Mouse (Mus musculus): Measurements from ENCODE around the gene Sypl2. TPM values are rescaled to one million over a fixed set of nuclear protein-coding genes. Genes with fewer than 3 reads are reported as not detected.

Gene Sypl2
- polyA plus RNA-seq, 1 experiment from 2014 or later: 0.35 TPM

DNA sequence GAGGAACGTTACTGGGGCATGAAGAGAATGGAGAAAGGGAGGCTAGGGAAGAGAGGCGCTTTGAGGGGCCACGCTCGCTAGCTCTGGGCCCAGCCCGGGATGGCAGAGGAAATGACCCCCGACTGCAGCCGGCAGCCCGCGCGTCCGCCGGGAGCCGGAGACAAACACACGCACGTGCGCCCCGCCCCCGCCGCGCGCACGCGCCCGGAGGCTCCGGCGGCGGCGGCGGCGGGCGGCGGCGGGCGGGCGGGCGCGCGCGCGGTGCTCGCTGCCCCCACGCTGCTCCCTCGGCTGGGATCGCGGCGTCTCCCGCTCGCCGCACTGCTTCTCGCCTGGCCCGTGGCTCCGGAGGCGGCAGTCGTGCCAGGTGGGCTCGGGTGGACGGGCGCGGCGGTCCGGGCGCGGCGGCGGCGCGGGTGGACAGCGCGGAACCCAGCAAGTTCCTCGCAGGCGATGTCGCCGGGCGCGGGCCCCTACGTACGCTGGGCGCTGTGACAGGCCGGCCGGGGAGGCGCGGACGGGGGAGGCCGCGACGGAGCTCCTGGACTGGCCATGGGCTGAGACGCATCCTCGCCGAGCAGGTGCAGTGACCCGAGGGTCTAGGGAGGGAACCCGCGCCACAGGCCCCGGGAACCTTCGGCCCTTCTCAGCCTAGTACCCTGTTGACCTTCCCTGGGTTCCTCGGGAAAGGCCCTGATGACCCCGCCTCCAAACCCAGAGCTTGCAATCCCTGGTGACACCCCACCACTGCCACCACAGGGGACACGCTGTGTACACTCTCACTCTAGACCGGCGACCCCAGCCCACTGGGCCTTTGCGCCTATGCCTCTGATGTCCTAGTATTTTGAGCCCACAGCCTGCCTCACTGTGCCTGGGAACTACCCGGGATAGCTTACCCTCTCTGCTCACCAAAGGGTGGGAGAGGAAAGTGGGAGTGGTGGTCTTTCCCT, 40.1 kb downstream of the Sypl2 start, which contains the start of gene Amigo1:
TSS of gene Amigo1 (plus strand) at position 238 of the 950 bp plus-strand sequence.
- peaks cover 7% of the 10 kb centered on the region; the same call in 1 of the 2 replicates for H3K36me3 ChIP-seq (ENCODE audit: control insufficient read depth, insufficient read depth, low read length)
- peak within 1 kb of the TSS; percentile 73 for H3K27ac ChIP-seq (ENCODE audit: low read depth, low read length)
- no peaks in the 10 kb centered on the region for H3K27me3 ChIP-seq (replicated peaks; ENCODE audit: control insufficient read depth, insufficient read depth, low read length)
- WGBS: 2% methylated on average over 41 of the region's 100 CpGs
- H3K4me1 ChIP-seq (ENCODE audit: control insufficient read depth, insufficient read depth, low read depth, low read length): peaks cover 19% of the 10 kb centered on the region
- peak within 1 kb of the TSS; percentile 82 for H3K4me3 ChIP-seq (ENCODE audit: low read length)
- peak; percentile 82 for ATAC-seq
- H3K9me3 ChIP-seq (ENCODE audit: control insufficient read depth, low read length): no peaks in the 10 kb centered on the region
- peak within 1 kb of the TSS; percentile 82 for H3K4me2 ChIP-seq (ENCODE audit: low read length)
- peak within 1 kb of the TSS; percentile 91 for H3K9ac ChIP-seq (ENCODE audit: low read depth, low read length)

DNA sequence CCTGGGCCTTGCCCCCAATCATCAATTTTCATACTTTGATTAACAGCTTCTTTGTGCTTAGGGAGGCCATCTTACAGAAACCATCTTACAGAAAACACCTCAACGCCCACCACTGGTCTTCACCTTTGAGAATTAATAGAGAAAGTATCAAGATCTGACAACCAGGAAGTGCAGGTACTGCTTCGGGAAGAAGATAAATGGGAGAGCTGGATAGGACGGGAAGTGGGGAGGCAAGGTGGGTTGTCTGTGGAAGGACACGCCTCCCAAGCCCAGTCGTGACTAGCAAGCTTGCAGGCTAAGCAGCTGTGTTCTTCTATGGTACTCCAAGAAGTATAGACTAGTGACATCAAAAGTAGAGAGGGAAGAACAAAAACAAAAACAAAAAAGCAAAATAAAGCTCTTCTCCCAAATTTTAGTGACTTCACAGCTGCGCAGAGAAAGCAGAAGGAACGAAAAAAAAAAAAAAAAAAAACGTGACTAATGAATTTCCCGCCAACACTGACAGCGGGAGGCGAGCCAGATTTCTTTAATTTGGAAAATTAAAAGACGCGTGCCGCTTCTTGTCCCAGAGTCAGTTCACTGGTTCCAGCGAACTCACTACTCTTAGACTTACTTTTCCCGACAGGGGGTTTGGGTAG, 40.9 kb downstream of the Sypl2 start:
- Histone ChIP-seq H3K36me3 (ENCODE audit: control insufficient read depth, insufficient read depth, low read length) (peaks cover 3% of the 10 kb centered on the region; the same call in 1 of the 2 replicates), H3K27ac (ENCODE audit: low read depth, low read length) (peak overlapping the region; percentile 73; the same call in 1 of the 2 replicates)

DNA sequence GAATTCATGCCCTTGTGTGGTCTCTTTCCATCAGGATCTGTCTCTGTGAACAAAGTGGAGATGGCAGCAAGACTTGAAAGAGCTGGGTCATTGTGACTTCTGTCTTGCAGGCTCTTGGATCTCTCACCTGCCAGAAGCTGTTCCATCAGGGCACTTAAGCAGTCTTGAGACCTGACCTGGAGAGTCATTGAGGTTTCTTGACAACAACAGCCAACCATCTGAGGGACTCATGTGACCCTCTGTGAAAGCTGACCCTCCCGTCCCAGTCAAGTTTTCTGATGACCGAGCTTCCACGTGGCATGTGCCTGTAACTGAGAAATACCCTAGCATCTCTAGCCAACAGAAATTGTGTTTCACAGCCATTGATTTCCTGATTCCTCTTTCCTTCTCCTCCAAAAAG, 41.7 kb downstream of the Sypl2 start:
- 80% methylated on average over 3 of the region's 3 CpGs for WGBS
- H3K9ac ChIP-seq (ENCODE audit: low read depth, low read length): no peak overlapping the region

More for the DNA sequence above, 40.9 kb downstream of the Sypl2 start:
- Histone ChIP-seq H3K4me3 (ENCODE audit: low read length) (peak overlapping the region; percentile 82), H3K4me1 (ENCODE audit: control insufficient read depth, insufficient read depth, low read depth, low read length) (peaks cover 19% of the 10 kb centered on the region), H3K27me3 (replicated peaks; ENCODE audit: control insufficient read depth, insufficient read depth, low read length) (no peaks in the 10 kb centered on the region), H3K9ac (ENCODE audit: low read depth, low read length) (peak overlapping the region; percentile 91), H3K4me2 (ENCODE audit: low read length) (peak overlapping the region; percentile 82), H3K9me3 (ENCODE audit: control insufficient read depth, low read length) (no peaks in the 10 kb centered on the region)
- no peak for ATAC-seq
- 2% methylated on average over 16 of the region's 16 CpGs for WGBS

DNA sequence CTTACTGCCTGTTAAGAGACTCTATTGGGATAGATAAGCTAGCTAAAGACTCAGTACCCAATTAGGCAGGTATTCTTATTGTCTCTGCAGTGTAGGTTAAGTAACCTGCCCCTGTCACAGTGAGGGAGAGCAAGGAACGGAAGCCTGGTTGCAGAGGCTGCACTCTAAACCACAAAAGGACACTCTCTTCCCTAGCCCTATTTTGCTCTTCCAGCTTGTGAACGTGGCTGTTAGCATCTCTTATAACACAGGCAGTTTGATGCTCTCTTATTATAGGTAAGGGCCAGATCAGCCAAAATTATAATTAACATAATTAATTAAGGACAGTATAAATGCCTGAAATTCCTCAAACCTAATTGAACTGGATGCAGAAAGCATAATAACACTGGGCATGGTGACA, 45.9 kb downstream of the Sypl2 start:
- Histone ChIP-seq H3K36me3 (ENCODE audit: control insufficient read depth, insufficient read depth, low read length) (no peaks in the 10 kb centered on the region), H3K27me3 (replicated peaks; ENCODE audit: control insufficient read depth, insufficient read depth, low read length) (no peaks in the 10 kb centered on the region), H3K4me1 (ENCODE audit: control insufficient read depth, insufficient read depth, low read depth, low read length) (no peaks in the 10 kb centered on the region; the same call in 1 of the 2 replicates), H3K27ac (ENCODE audit: low read depth, low read length) (no peak overlapping the region), H3K9ac (ENCODE audit: low read depth, low read length) (no peak overlapping the region), H3K4me2 (ENCODE audit: low read length) (no peak overlapping the region), H3K9me3 (ENCODE audit: control insufficient read depth, low read length) (no peaks in the 10 kb centered on the region), H3K4me3 (ENCODE audit: low read length) (no peak overlapping the region)
- 46% methylated on average over 2 of the region's 2 CpGs for WGBS
- no peak for ATAC-seq

More for the DNA sequence above, 41.7 kb downstream of the Sypl2 start:
- no peak for ATAC-seq
- no peaks in the 10 kb centered on the region for H3K9me3 ChIP-seq (ENCODE audit: control insufficient read depth, low read length)
- no peak overlapping the region for H3K4me3 ChIP-seq (ENCODE audit: low read length)
- no peaks in the 10 kb centered on the region for H3K27me3 ChIP-seq (replicated peaks; ENCODE audit: control insufficient read depth, insufficient read depth, low read length)
- peaks cover 3% of the 10 kb centered on the region; the same call in 1 of the 2 replicates for H3K36me3 ChIP-seq (ENCODE audit: control insufficient read depth, insufficient read depth, low read length)
- peaks cover 19% of the 10 kb centered on the region for H3K4me1 ChIP-seq (ENCODE audit: control insufficient read depth, insufficient read depth, low read depth, low read length)
- no peak overlapping the region for H3K27ac ChIP-seq (ENCODE audit: low read depth, low read length)
- H3K4me2 ChIP-seq (ENCODE audit: low read length): no peak overlapping the region

DNA sequence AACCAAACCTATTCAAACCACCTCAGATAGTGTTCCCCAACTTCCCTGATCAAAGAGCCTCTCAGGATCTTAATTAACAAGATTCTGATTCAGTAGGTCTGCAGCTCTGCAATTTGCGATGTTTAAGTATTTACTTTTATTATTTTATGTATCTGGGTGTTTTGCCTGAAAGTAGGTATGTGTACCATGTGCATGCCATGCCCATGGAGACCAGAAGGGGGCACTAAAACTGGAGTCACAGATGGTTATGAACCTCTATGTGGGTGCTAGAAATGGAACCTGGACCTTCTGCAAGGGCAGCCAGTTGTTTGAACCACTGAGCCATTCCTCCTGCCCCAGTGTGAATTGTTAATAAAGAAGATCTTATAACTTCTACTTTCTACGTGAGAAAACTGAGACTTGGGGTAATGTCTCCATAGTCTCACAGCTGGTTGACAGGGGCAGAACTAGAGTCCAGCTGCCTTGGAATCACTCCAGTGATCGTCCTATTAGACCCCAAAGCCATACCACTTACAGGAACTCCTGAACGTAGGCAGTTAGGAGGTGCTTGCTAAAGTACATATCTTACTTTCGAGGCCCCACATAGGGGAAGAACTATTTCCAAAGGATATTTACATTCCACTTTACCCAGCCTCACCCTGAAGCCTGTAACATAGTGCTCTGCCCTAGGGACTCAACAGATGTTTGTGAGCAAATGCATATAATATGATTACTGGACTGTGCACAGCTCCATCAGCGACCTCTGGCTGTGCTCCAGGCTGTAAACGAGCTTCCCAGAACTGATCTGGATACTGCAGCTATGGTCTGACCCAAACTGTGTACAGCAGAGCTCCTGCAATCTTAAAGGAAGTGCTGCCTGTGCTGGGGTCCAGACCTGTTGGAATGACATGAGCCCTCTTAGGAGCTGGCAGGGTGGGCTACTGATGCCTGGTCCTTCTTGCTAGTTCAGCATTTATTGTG, 47.4 kb downstream of the Sypl2 start:
- Histone ChIP-seq H3K36me3 (ENCODE audit: control insufficient read depth, insufficient read depth, low read length) (no peaks in the 10 kb centered on the region), H3K4me2 (ENCODE audit: low read length) (no peak overlapping the region), H3K9ac (ENCODE audit: low read depth, low read length) (no peak overlapping the region), H3K27me3 (replicated peaks; ENCODE audit: control insufficient read depth, insufficient read depth, low read length) (no peaks in the 10 kb centered on the region), H3K4me3 (ENCODE audit: low read length) (no peak overlapping the region), H3K9me3 (ENCODE audit: control insufficient read depth, low read length) (no peaks in the 10 kb centered on the region), H3K27ac (ENCODE audit: low read depth, low read length) (no peak overlapping the region), H3K4me1 (ENCODE audit: control insufficient read depth, insufficient read depth, low read depth, low read length) (peaks cover 10% of the 10 kb centered on the region)
- no peak for ATAC-seq
- whole genome bisulfite sequencing: 76% methylated on average over 7 of the region's 7 CpGs

DNA sequence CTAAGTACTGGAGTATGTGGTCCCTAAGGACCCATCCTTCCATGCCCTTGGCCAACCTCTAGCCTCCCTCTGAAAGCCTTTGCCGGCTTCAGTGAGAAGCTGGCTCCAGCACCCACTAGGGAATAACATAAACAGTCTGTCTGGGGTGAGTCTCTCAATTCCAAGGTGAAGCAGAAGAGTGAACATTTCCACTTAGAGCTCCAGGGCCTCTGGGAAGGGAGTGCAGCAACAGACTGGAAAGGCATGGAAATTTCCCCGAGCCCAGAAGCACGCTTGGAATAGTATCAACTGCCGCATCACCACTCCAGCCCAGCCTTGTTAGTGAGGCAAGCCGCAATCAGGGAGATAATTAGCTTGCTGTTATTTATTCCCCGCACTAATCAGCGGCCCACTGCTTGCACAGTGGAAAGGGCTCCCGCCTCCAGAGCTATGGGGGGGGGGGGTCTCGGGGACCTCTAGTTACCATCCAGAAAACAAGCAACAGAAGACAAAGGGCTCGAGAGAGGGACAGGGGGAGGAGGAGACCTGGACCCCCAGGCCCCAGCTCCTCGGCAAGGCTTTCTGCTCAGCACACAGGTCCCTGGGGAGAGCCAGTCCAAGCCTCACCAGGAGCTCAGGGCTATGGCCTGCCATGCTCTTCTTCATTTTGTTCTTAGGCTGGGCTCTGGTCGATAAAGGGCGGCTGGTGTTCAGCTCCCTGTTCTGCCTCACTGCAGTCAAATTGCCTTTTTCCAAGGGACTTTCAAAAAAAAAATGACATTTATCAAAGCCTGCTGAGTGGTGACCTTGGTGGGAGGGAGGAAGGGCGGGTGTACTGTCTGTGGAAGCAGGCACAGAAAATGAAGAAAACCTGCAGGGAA, 51.5 kb downstream of the Sypl2 start:
- no peaks in the 10 kb centered on the region for H3K9me3 ChIP-seq (ENCODE audit: control insufficient read depth, low read length)
- peak; percentile 90 for ATAC-seq
- H3K4me2 ChIP-seq (ENCODE audit: low read length): peak overlapping the region; percentile 44
- no peaks in the 10 kb centered on the region for H3K36me3 ChIP-seq (ENCODE audit: control insufficient read depth, insufficient read depth, low read length)
- H3K4me3 ChIP-seq (ENCODE audit: low read length): peak overlapping the region; percentile 4; the same call in 1 of the 2 replicates
- H3K4me1 ChIP-seq (ENCODE audit: control insufficient read depth, insufficient read depth, low read depth, low read length): peaks cover 10% of the 10 kb centered on the region
- no peaks in the 10 kb centered on the region for H3K27me3 ChIP-seq (replicated peaks; ENCODE audit: control insufficient read depth, insufficient read depth, low read length)
- peak overlapping the region; percentile 78 for H3K27ac ChIP-seq (ENCODE audit: low read depth, low read length)
- H3K9ac ChIP-seq (ENCODE audit: low read depth, low read length): peak overlapping the region; percentile 45
- 16% methylated on average over 14 of the region's 14 CpGs for WGBS

DNA sequence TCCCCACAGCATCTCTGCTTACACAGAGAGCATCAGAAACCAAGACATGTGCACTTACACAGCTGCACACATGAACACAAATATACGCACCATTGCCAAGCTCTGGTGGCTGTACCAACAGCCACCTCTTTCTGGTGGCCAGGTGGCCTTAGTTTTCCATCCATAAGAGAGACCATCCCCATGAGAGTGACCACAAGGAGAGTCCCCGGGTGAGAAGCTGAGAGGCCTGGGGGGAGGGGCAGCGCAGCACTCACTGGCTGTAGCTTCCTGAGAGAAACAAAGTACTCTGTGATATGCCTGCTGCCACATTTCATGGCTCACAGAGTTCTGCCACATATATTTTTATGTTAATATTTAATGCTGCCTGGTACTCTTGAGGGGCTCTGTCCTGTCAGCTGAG, 57.2 kb downstream of the Sypl2 start:
- 49% methylated on average over 3 of the region's 3 CpGs for WGBS
- Histone ChIP-seq H3K27ac (ENCODE audit: low read depth, low read length) (no peak overlapping the region), H3K9ac (ENCODE audit: low read depth, low read length) (no peak overlapping the region), H3K4me3 (ENCODE audit: low read length) (no peak overlapping the region), H3K9me3 (ENCODE audit: control insufficient read depth, low read length) (no peaks in the 10 kb centered on the region), H3K27me3 (replicated peaks; ENCODE audit: control insufficient read depth, insufficient read depth, low read length) (no peaks in the 10 kb centered on the region), H3K36me3 (ENCODE audit: control insufficient read depth, insufficient read depth, low read length) (no peaks in the 10 kb centered on the region), H3K4me2 (ENCODE audit: low read length) (no peak overlapping the region), H3K4me1 (ENCODE audit: control insufficient read depth, insufficient read depth, low read depth, low read length) (peaks cover 27% of the 10 kb centered on the region)
- ATAC-seq: no peak

DNA sequence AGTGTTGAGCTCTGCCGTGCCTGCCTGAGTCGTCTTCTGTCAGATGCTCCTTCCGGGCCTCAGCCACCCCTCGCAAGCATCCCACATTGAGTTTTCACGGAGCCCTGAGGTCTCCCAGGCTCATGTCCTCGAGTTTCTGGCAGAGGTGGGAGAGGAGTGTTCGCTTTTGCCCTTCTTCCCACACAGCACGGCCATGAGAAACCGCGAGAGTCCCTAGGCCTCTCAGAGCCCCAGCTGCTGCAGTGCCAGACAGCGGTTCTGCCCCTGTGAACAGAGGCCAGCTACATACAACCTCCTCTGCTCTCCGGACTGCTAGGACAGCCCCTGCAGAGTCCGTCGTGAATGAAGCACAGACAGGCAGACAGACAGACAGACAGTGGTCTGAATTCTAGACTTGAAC, 58.9 kb downstream of the Sypl2 start:
- no peak for ATAC-seq
- no peaks in the 10 kb centered on the region for H3K9me3 ChIP-seq (ENCODE audit: control insufficient read depth, low read length)
- H3K9ac ChIP-seq (ENCODE audit: low read depth, low read length): peak overlapping the region; percentile 31; the same call in 1 of the 2 replicates
- H3K4me1 ChIP-seq (ENCODE audit: control insufficient read depth, insufficient read depth, low read depth, low read length): peaks cover 27% of the 10 kb centered on the region
- no peak overlapping the region for H3K4me2 ChIP-seq (ENCODE audit: low read length)
- no peak overlapping the region for H3K4me3 ChIP-seq (ENCODE audit: low read length)
- no peaks in the 10 kb centered on the region for H3K36me3 ChIP-seq (ENCODE audit: control insufficient read depth, insufficient read depth, low read length)
- 35% methylated on average over 14 of the region's 14 CpGs for WGBS
- H3K27me3 ChIP-seq (replicated peaks; ENCODE audit: control insufficient read depth, insufficient read depth, low read length): no peaks in the 10 kb centered on the region
- H3K27ac ChIP-seq (ENCODE audit: low read depth, low read length): no peak overlapping the region
